Mouse (Mus musculus) megakaryocyte-erythroid progenitor cell, adult 5-6 weeks (primary cell): Measurements from ENCODE around the gene Prepl. TPM values are rescaled to one million over a fixed set of nuclear protein-coding genes. Genes with fewer than 3 reads are reported as not detected.

Experiments
- ATAC-seq: replicated peaks from 2 replicates; pipeline ENCODE4 v1.8.0; 2016; ENCODE audit warnings: mild to moderate bottlenecking, inconsistent platforms; ENCODE audit not compliant: severe bottlenecking, poor library complexity, low FRiP score, low TSS enrichment
- total RNA-seq, 2 experiments: library from RNA; stranded (forward) in 1 of 2; stranded (reverse) in 1 of 2; fragments of 200-1000, 215-1000 nt in 1 of 2; fragments of >200 nt in 1 of 2; fragmentation: Nextera tagmentation in 1 of 2; gene quantifications; 2 replicates each; pipeline ENCODE4 v1.2.3; 2014 to 2017

Gene Prepl
- total RNA-seq, 2 experiments from 2014 or later = 26.5 to 32.8 TPM

- ATAC-seq = no peak
These were observed 17.7 kb downstream of the Prepl start for GRCm38 (mm10) chr17:85072383-85072782.

- ATAC-seq = no peak
These were observed 18.8 kb downstream of the Prepl start for GRCm38 (mm10) chr17:85071088-85071775.

GRCm38 (mm10) chr17:85070658-85071057 is 19.4 kb downstream of the Prepl start:
- no peak for ATAC-seq

DNA sequence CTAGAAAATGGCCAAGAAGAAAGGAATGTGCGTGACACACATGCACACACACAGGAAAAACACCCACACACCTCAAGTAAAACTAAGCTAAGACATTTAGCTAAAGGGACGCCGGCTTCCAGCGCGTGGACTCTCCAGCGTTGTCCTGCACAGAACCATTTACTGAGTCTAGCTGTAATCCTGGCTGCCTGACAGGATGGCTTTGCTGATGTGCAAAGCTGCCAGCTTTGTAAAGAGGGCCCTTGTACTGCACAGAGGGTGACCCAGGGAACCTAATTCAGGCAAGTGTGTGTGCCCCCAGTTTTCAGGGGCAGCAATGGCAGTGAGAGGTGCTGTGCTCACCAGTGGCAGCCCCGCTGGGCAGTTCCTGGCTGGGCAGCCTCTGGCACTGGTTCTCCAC is 22.7 kb downstream of the Prepl start:
- no peak for ATAC-seq

- peak; percentile 80 for ATAC-seq
These were observed 26.5 kb downstream of the Prepl start for GRCm38 (mm10) chr17:85063560-85063959.

DNA sequence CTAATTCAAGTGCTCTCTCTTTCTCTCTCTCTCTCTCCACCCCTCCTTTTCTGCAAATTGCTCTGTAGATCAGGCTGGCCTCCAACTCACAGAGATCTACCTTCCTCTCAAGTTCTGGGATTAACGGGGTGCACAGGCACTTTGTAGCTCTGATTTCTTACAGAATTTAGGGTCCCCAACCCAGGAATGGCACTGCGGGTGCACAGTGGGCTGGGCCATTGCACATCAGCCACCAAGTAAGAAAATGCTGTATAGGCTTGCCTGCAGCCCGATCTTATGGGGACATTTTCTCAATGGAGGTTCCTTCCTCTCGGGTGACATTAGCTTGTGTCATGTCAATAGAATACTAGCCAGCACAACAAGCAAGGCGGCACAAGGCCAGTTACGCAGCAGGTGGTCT is 30.9 kb downstream of the Prepl start:
- no peak for ATAC-seq

DNA sequence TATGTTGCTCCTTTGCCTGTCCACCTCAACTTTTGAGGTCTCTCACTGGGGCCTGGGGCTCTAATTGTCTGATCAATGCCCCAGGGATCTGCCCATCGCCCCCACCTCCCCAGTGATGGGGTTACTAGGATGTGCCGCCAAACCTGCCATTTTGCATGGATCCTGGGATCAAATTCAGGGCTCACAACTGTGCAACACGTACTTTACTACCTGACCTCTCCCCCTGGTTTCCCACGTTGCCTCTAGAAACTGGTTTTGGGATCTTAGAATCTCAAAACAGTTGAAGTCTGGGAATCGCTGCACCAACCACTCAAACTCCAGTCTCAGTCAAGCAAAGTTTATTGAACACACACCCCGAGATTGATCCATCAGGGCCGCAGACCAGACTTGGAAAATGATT is 31.8 kb downstream of the Prepl start:
- ATAC-seq = no peak

DNA sequence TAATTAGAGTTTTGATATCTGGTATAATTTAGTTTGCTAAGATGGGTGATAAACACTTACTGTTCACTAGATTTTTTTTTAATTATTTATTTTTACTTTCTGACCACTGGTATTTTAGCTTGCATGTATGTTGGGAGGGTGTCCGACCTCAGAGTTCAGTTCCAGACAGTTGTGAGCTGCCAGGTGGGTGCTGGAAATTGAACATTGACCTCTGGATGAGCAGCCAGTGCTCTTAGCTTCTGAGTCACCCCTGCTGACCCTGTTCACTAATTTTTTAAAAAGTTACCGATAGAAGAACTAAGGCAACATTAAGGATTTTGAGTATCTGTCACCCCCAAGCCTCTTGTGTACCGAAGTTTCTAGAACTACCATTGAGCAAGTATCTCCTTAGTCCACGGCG is 41.7 kb downstream of the Prepl start:
- ATAC-seq = no peak

- no peak for ATAC-seq
These were observed 44.9 kb downstream of the Prepl start for GRCm38 (mm10) chr17:85045160-85045559.

GRCm38 (mm10) chr17:85044466-85044865 is 45.6 kb downstream of the Prepl start:
- ATAC-seq = no peak

GRCm38 (mm10) chr17:85043404-85043816 is 46.6 kb downstream of the Prepl start:
- ATAC-seq = no peak

- ATAC-seq = no peak
These were observed 47.6 kb downstream of the Prepl start for GRCm38 (mm10) chr17:85042419-85042818.

DNA sequence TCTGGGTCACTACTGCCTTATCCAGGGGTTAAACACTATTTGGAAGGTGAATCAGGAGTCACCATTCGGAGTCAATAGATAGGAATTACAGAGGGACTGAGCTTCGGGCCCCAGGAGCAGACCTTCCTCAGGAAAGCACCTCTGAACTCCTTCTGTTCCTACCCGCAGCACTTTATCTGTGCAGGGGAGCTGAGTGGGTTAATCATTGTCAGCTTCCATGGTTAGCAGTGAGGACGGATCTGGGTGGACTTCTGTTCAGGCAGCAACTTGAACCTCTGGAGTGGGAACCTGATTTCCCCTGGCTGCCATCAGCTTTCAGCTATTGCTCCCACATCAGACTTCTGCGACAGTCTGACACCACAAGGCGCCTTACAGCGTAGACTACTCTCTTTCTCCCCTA is 49.1 kb downstream of the Prepl start:
- ATAC-seq = no peak

DNA sequence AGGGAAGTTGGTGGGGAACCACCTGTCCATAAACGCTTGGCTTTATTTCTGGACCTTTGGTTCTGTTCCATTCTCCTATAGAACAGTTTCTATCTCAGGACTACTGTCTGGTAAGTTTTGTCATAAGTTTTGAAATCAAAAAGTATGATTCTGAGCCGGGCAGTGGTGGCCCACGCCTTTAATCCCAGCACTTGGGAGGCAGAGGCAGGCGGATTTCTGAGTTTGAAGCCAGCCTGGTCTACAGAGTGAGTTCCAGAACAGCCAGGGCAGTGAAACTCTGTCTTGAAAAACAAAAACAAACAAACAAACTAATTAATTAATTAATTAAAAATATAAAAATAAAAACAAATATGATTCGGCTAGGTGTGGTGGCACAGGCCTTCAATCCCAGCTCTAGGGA is 51.3 kb downstream of the Prepl start:
- ATAC-seq = no peak

- no peak for ATAC-seq
These were observed 51.7 kb downstream of the Prepl start for GRCm38 (mm10) chr17:85038311-85038710.

DNA sequence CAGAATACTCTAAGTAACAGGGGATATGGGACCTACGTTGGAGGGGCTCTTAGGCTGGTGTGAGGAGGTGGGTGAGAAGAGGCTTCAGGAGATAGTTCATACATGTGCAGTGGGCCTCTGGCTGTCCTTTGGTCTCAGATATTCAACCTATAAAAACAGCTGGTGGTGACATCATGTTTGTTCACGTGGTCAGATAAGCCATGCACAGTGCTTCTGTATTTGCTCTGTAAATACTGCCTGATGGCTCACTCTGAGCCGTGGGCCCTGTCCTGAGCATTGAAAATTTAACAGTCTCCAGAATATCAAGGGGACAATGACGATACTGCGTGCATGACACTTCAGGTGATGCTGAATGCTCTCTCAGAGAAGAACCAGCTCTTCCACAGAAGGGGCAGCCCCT is 52.2 kb downstream of the Prepl start:
- no peak for ATAC-seq

- ATAC-seq = no peak
These were observed 56.0 kb downstream of the Prepl start for GRCm38 (mm10) chr17:85034068-85034467.

DNA sequence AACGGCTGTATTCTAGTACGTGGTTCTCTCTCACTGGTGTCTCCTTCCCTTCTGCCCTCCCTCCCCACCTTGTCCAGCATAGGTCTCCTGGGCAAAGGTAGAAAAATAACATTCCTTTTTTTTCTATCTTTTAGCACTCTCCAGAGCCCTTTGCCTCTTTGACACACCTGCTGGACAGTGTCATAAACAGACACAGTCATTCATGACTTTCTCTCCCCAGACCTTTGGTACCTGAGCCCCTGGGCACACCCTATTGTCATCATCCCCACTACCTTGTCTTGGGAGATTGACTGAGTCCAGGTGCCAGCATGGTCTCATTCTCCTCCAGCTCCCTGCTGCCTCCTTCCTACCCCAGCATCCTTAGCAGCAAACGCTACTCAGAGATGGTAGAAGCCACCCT is 57.0 kb downstream of the Prepl start:
- no peak; the same call in 1 of the 2 replicates for ATAC-seq

DNA sequence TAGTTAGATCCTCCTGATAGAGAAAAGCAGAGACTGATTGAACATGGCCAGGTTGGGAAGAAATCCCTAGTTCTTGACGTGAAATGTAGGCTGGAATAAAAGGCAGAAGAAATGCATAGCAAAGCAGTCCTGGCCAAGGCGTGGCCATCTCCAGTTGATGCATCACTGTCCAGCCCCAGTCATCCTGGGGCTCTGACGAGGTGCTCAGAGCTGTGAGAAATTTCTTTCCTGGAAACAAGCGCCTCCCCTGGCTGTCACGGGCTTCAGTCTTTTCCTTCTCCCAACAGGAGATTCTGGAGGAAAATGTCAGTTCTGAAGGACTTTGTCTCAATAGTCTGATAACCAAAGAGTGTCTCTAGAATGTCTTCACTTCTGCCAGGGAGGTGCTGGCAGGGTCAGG is 59.4 kb downstream of the Prepl start:
- ATAC-seq = no peak

- ATAC-seq = no peak
These were observed 61.2 kb downstream of the Prepl start for GRCm38 (mm10) chr17:85028797-85029196.

DNA sequence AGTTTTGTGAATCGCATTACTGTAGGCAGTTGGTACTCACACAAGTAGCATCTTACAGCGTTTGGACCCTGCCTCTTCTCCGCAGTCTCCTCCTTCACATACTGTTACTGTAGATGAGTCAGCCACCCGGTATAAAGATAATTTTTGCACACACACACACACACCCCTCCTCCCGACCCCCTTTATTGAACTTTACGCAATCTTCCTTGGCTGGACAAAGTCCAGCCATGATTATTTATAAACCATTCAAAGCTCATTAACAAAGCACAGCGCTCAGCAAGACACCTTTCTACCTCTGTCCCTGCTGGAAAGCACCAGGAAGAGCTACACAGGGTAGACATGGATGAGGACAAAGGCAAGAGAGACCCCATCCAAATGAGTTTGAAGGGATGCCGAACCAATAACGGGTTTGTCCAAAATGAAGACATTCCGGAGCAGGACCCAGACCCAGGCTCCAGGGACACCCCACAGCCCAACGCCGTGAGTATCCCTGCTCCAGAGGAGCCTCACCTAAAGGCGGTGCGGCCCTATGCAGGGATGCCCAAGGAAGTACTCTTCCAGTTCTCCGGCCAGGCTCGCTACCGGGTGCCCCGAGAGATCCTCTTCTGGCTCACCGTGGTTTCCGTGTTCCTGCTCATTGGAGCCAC is 61.8 kb downstream of the Prepl start, which contains the start of gene Slc3a1:
Gene Slc3a1 (plus strand): TSS at position 284 of the 647 bp plus-strand sequence.
- no peak for ATAC-seq
